Mouse (Mus musculus): ENCODE data around the gene Tmem9b. TPM values are rescaled to one million over a fixed set of nuclear protein-coding genes. Genes with fewer than 3 reads are reported as not detected.

The Tmem9b gene
- 40.8 and 42.6 TPM in 2 replicates for polyA plus RNA-seq (2015; fragmentation: Nextera tagmentation; extraction: Ambion mirVana)

DNA sequence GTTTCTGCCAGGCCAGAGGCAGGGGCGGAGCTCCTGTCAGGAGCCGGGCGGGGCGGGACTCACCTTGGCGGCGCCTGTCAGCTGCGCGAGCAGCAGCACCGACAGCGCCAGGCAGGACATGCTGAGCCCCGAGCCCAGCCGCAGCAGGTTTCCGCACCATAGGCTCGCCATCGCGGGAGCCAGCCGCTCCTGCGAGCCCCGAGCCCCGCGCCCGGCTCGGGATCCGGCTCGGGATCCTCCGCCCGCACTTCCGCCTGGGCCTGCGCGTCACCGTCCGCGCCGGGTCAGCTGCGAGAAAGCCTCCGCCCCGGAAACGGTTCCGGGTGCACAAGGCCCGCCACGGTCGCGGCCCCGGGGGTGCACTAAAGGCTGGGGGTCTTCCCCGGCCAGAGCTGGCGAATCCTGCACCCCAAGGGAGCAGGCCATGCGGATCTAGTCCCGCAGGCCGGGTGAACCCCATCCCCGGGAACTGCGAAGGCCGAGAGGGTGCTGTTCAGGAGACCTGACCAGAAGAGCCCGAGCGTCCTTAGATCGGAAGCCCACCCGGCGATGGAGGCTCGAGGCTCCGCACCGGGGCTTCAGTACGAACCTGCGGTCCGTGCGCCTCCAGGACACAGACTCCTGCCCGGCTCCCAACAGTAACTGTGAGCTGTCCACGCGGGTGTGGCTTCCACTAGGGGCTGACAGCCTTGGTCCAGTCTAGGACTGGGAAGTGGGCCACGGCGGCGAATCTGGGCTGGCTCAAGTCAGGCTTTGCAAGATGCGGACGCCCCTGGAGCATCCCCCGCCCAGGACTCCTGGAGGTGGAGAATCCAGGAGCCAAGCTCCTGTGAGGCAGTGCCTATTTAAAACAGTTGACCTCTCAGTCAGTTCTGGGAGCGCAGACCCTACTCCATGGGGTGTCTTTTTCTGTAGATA is at the start of gene Tmem9b:
Gene Tmem9b (minus strand): TSS at position 868 of the 918 bp plus-strand sequence.
- Histone ChIP-seq H3K27ac (peak within 1 kb of the TSS; percentile 78), H3K36me3 (0 out of 2 replicates have a peak, but pooled peaks cover 7% of the 10 kb centered on the region), H3K9ac (peak within 1 kb of the TSS; percentile 87), H3K27me3 (no peaks in the 10 kb centered on the region), H3K9me3 (replicated peaks) (no peaks in the 10 kb centered on the region), H3K4me3 (replicated peaks) (peak within 1 kb of the TSS; percentile 76), H3K4me2 (peak within 1 kb of the TSS; percentile 92), H3K4me1 (replicated peaks) (peaks cover 44% of the 10 kb centered on the region)
- WGBS (ENCODE audit: insufficient replicate concordance): under 1% methylated on average over 73 of the region's 74 CpGs
- DNase-seq (peak; percentile 70), ATAC-seq (ENCODE audit: low read depth) (peak; percentile 90)

DNA sequence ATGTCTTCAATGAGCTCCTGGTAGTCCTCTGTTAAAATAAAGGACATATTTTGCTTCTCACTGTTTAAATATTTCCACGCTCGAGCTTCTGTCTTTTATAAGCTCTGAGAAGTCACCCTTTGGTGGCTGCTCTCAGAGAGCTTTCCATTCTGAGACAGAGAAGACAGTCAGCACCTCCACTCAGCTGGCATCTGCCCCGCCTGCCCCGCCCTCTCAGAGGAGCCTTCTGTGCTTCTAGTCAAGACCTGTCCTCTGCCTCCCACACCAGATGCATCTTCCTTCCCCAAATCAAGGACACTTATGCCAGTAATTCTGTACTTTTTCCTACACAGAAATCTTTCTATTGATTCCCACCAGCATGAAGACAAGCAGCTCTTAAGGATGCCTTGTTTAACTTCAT is 48.0 kb upstream of the Tmem9b start:
- Histone ChIP-seq H3K9ac (no peak overlapping the region), H3K4me1 (replicated peaks) (peaks cover under 1% of the 10 kb centered on the region; the same call in 1 of the 2 replicates), H3K36me3 (no peaks in the 10 kb centered on the region), H3K27me3 (peaks cover 8% of the 10 kb centered on the region; the same call in 1 of the 2 replicates), H3K4me3 (replicated peaks) (no peak overlapping the region), H3K9me3 (replicated peaks) (no peaks in the 10 kb centered on the region), H3K4me2 (no peak overlapping the region), H3K27ac (no peak overlapping the region)
- WGBS (ENCODE audit: insufficient replicate concordance): 64% methylated on average over 4 of the region's 4 CpGs
- ATAC-seq (ENCODE audit: low read depth) (no peak), DNase-seq (no peak)

DNA sequence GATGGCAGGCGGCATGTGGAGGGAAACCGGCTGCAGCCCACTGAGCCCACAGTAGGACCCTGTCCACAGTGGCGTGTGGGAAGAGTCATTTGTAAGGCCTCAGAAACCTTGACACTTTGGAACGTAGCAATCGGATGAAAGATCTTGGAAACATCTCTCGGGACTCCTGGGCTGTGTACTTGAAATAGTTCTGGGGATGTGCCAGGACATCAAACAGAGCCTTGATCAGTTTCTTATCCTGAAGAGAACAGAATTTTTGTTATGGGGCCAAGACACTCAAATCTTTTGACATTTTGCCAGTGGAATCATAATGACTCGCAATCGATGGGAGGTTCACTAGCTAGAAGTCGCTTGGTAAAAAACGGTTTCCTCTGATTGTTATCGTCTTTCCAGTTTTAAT is 46.5 kb upstream of the Tmem9b start:
- no peak overlapping the region for H3K9ac ChIP-seq
- H3K4me3 ChIP-seq (replicated peaks): no peak overlapping the region
- ATAC-seq (ENCODE audit: low read depth) (no peak), DNase-seq (no peak)
- 79% methylated on average over 11 of the region's 11 CpGs for WGBS (ENCODE audit: insufficient replicate concordance)
- H3K27me3 ChIP-seq: peaks cover 8% of the 10 kb centered on the region; the same call in 1 of the 2 replicates
- H3K4me2 ChIP-seq: no peak overlapping the region
- no peak overlapping the region for H3K27ac ChIP-seq
- no peaks in the 10 kb centered on the region for H3K36me3 ChIP-seq
- H3K4me1 ChIP-seq (replicated peaks): peaks cover 3% of the 10 kb centered on the region; the same call in 1 of the 2 replicates
- no peaks in the 10 kb centered on the region for H3K9me3 ChIP-seq (replicated peaks)

DNA sequence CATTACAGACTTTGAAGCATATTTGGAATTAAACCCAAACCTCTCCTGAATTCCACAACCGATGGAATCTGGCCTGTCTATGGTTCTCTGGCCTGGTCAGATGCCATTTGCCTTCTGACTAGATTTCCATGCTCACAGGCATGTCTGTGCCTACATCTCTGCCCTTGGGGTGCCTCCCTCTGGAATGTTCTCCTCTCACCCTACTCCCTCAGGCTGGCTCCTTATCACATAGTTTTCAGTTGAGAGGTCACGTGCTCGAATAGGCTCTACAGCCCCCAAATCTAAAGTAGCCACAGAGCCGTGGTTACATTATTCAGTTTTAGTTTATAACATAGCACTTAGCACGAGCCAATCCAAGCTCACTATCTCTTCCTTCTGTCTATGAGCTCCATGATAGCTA is 42.9 kb upstream of the Tmem9b start:
- Histone ChIP-seq H3K27ac (no peak overlapping the region), H3K36me3 (no peaks in the 10 kb centered on the region), H3K4me1 (replicated peaks) (peaks cover 6% of the 10 kb centered on the region; the same call in 1 of the 2 replicates), H3K9ac (no peak overlapping the region), H3K4me2 (no peak overlapping the region), H3K9me3 (replicated peaks) (no peaks in the 10 kb centered on the region), H3K27me3 (no peaks in the 10 kb centered on the region), H3K4me3 (replicated peaks) (no peak overlapping the region)
- DNase-seq: no peak
- WGBS (ENCODE audit: insufficient replicate concordance): 40% methylated on average over 5 of the region's 5 CpGs
- no peak for ATAC-seq (ENCODE audit: low read depth)

DNA sequence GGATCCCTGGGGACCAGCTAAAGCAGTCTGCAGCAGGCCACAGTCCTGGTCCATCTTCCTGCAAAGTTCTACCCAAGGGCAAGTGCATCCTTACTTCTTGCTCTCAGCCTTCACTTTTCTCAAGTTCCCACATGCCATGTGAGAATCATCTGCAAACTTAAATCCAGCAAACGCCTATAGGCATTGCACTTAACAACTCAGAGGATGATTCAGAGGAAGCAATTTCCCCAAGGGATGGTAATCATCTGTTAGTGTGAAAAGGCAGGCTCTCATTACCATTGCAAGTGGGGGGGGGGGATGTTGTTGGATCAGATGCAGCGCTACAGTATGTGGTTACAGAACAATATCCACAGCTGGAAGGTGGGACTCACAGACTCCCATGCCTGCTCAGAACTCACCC is 41.9 kb upstream of the Tmem9b start:
- H3K27ac ChIP-seq: no peak overlapping the region
- no peaks in the 10 kb centered on the region for H3K36me3 ChIP-seq
- ATAC-seq (ENCODE audit: low read depth) (no peak), DNase-seq (no peak)
- 62% methylated on average over 2 of the region's 2 CpGs for WGBS (ENCODE audit: insufficient replicate concordance)
- H3K9me3 ChIP-seq (replicated peaks): no peaks in the 10 kb centered on the region
- H3K4me2 ChIP-seq: no peak overlapping the region
- no peaks in the 10 kb centered on the region for H3K27me3 ChIP-seq
- peaks cover 6% of the 10 kb centered on the region; the same call in 1 of the 2 replicates for H3K4me1 ChIP-seq (replicated peaks)
- no peak overlapping the region for H3K4me3 ChIP-seq (replicated peaks)
- H3K9ac ChIP-seq: no peak overlapping the region

DNA sequence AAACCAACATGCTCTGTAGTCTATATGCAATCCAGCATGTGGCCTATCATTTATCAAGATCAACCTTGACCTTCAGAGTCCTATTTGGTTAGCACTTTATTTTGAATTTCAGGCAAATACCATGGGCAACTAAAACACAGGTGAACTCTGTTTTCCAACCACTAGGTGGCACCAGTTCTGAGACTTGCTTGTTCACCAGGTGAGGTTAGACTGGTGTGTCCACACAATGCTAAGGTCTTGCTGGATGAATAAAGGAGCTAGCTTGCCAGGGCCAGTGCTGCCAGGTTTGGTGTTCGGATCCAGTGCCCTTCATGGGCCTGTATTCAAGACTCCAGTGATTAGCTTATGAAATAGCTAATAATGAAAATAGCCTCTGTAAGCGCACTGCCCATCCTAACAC is 40.1 kb upstream of the Tmem9b start:
- H3K4me2 ChIP-seq: no peak overlapping the region
- peaks cover 9% of the 10 kb centered on the region; the same call in 1 of the 2 replicates for H3K4me1 ChIP-seq (replicated peaks)
- H3K4me3 ChIP-seq (replicated peaks): no peak overlapping the region
- no peaks in the 10 kb centered on the region for H3K9me3 ChIP-seq (replicated peaks)
- 57% methylated on average over 2 of the region's 2 CpGs for WGBS (ENCODE audit: insufficient replicate concordance)
- H3K27me3 ChIP-seq: no peaks in the 10 kb centered on the region
- ATAC-seq (ENCODE audit: low read depth) (0 out of 2 replicates have a peak, but pooled peaks have one; percentile 29), DNase-seq (peak; percentile 24)
- H3K36me3 ChIP-seq: no peaks in the 10 kb centered on the region
- H3K9ac ChIP-seq: no peak overlapping the region
- no peak overlapping the region for H3K27ac ChIP-seq

DNA sequence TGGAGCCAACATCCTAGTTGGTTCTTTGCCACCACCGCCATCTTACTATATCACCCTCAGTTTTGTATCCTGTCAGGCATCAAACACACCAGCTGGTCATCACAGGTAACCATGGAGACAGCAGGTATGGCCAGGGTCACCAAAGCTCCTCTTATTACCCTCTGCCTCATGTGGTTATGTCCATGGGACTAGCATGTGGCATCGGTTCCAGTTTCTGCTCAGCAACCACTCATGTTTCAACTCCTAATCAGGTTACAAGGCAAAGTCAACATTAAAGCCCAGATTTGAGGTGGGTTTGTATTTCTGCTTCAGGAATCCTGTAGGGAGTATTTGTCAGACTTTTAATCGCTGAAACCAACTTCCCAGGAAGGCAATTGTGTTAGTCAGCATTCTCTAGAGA is 38.1 kb upstream of the Tmem9b start:
- Histone ChIP-seq H3K36me3 (no peaks in the 10 kb centered on the region), H3K9ac (no peak overlapping the region), H3K4me1 (replicated peaks) (peaks cover 11% of the 10 kb centered on the region; the same call in 1 of the 2 replicates), H3K4me3 (replicated peaks) (no peak overlapping the region), H3K27ac (no peak overlapping the region), H3K4me2 (no peak overlapping the region), H3K9me3 (replicated peaks) (no peaks in the 10 kb centered on the region), H3K27me3 (no peaks in the 10 kb centered on the region)
- ATAC-seq (ENCODE audit: low read depth) (no peak), DNase-seq (no peak)
- whole genome bisulfite sequencing (ENCODE audit: insufficient replicate concordance): 64% methylated on average over 3 of the region's 3 CpGs

DNA sequence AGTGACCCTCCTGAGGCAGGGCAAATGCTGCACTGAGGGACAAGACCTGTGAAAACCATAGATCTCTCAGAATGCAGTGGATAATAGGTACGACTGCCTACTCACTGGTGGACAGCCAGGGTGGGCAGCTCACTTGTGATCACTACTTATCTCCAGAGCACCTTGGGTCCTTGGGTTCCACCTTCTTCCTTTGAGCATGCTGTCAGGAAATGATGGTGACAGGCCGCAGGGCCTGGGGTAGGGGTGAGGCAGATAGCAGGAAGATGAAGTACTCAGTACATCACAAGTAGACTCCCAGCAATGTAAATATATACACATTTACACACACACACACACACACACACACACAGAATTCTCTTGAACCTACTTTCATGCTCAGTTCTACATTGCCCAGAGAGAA is 35.2 kb upstream of the Tmem9b start:
- Histone ChIP-seq H3K27ac (no peak overlapping the region), H3K27me3 (peaks cover 16% of the 10 kb centered on the region), H3K4me3 (replicated peaks) (no peak overlapping the region), H3K36me3 (no peaks in the 10 kb centered on the region), H3K4me1 (replicated peaks) (peaks cover 8% of the 10 kb centered on the region; the same call in 1 of the 2 replicates), H3K9me3 (replicated peaks) (no peaks in the 10 kb centered on the region), H3K9ac (no peak overlapping the region), H3K4me2 (no peak overlapping the region)
- WGBS (ENCODE audit: insufficient replicate concordance): 22% methylated on average over 2 of the region's 2 CpGs
- DNase-seq: no peak
- peak; percentile 31; the same call in 1 of the 2 replicates for ATAC-seq (ENCODE audit: low read depth)

DNA sequence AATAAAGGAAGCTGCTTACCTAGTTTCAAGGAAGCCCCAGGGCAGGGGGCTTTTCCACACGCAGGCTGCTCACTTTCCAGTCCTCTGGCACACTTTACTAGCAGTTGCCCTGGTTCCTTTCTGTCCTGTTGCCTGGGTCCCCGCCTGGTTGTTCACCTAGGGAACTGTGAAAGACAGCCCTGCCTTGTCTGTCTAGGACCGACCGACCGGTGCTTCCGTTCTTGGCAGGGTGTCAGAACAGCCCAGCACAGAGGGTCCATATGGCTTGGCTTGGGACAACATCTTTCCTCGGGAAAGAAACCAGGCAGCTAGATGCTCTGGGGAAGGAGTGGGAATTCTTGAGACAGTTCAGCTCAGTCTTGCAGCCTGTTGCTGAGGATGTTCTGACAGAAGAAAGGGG is 30.6 kb upstream of the Tmem9b start:
- peaks cover 61% of the 10 kb centered on the region for H3K27me3 ChIP-seq
- H3K9me3 ChIP-seq (replicated peaks): no peaks in the 10 kb centered on the region
- 52% methylated on average over 7 of the region's 7 CpGs for WGBS (ENCODE audit: insufficient replicate concordance)
- H3K4me3 ChIP-seq (replicated peaks): no peak overlapping the region
- no peak overlapping the region for H3K9ac ChIP-seq
- H3K36me3 ChIP-seq: no peaks in the 10 kb centered on the region
- DNase-seq: no peak
- H3K4me1 ChIP-seq (replicated peaks): peaks cover 21% of the 10 kb centered on the region
- no peak overlapping the region for H3K27ac ChIP-seq
- H3K4me2 ChIP-seq: no peak overlapping the region
- no peak for ATAC-seq (ENCODE audit: low read depth)

DNA sequence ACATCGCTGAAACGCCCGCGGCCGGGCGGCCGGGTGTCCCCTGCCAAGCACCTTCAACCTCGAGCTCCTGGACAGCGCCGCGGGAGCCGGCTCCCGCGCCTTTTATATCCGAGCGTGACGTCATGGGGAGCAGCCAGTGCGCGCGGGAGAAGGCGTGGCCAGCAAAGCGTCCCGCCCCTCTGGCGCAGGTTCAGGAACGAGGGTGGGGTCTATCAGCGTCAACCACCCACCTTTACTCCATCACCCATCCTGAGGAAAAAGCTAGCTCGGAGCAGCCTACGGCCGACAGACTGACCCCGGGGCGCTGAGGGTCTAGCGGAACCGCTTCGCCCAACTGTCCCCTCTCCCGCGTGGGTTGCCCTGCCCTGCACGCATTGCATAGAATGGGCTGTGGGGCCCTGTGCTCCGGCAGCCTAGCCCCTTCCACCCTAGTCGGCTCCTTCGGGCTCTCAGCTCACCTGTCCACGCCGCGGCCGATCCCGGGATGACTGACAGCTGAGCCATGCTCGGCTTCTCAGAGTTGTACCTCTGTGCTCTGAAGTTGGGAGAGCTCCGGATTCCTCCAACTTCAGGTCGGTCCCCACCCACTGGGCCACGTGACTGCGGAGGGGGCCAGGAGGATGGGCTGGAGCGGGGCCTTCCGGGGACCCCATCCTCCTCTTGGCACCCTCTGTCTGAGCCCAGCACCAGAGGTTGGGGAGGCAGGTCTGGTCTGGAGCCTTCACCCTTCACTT is 29.0 kb upstream of the Tmem9b start, which contains the start of gene Nrip3:
Gene Nrip3 (minus strand): TSS at position 556 of the 734 bp plus-strand sequence.
- DNase-seq: peak; percentile 73
- Histone ChIP-seq H3K27ac (no peak within 1 kb of the TSS), H3K9me3 (replicated peaks) (no peaks in the 10 kb centered on the region), H3K27me3 (peaks cover 73% of the 10 kb centered on the region), H3K4me2 (peak within 1 kb of the TSS; percentile 91), H3K9ac (peak within 1 kb of the TSS; percentile 70), H3K4me3 (replicated peaks) (peak within 1 kb of the TSS; percentile 63), H3K4me1 (replicated peaks) (peaks cover 16% of the 10 kb centered on the region), H3K36me3 (no peaks in the 10 kb centered on the region)
- 3% methylated on average over 52 of the region's 52 CpGs for WGBS (ENCODE audit: insufficient replicate concordance)
- ATAC-seq (ENCODE audit: low read depth): peak; percentile 87

DNA sequence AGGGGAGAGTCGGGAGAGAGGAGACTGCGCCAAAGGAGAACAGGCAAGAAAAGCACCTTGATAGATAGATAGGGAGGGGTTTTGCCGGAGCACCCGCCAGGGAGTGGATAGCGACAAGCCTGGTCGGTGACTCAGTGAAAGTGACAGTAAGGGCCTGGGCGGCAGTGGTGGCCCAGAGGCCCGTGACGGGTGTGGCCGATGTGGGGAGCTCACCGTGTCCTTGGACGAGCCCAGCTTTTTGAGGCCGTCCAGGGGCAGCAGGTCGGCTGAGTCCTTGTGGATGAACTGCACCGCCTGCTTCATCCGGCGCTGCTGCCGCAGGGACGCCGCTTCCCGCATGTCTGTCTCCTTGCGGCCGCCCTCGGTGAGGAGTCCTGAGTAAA is 28.4 kb upstream of the Tmem9b start:
- peak; percentile 84 for ATAC-seq (ENCODE audit: low read depth)
- DNase-seq: peak; percentile 53
- Histone ChIP-seq H3K27ac (no peak overlapping the region), H3K9ac (peak overlapping the region; percentile 70), H3K36me3 (no peaks in the 10 kb centered on the region), H3K4me2 (peak overlapping the region; percentile 91), H3K27me3 (peaks cover 73% of the 10 kb centered on the region), H3K9me3 (replicated peaks) (no peaks in the 10 kb centered on the region), H3K4me3 (replicated peaks) (peak overlapping the region; percentile 63), H3K4me1 (replicated peaks) (peaks cover 16% of the 10 kb centered on the region)
- WGBS (ENCODE audit: insufficient replicate concordance): under 1% methylated on average over 24 of the region's 24 CpGs

All from liver, embryonic 13.5 days (tissue).